Mouse (Mus musculus): ENCODE results near the gene Gm14391.

GRCm38 (mm10) chr2:175172123-175172522, 34.6 kb downstream of the Gm14391 start:
- TF ChIP-seq CTCF (IDR thresholded peaks at IDR 0.05; ENCODE audit: insufficient read depth, low read length), result no peak
- no peak for TF ChIP-seq POLR2A (IDR thresholded peaks at IDR 0.05; ENCODE audit: borderline replicate concordance, extremely low read depth, low read depth, low read length)

Data from lung, adult 2 months (tissue).